Mouse (Mus musculus): ENCODE data around the gene Slc44a2. TPM values are rescaled to one million over a fixed set of nuclear protein-coding genes. Genes with fewer than 3 reads are reported as not detected.

Gene Slc44a2
- polyA plus RNA-seq, 1 experiment from 2014 or later: 137 TPM

DNA sequence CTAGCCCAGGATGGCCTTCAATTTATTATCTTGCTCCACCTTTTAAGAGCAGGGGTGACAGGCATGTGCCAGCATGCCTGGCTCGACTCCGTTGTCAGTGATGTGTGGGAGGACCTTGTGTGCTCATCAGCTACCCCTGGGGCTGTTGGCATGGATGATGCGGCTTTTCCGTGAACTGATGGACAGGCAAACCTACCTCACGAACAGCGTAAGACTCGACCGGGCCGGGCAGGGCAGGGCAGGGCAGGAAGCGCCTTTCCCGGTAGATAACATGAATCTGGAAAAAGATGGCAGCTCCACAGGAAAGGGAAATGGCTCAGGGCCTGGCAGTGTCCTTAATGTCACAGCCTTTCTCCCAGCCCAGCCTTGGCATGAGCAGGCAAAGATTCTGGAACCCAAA lies 3.8 kb downstream of the Slc44a2 start:
- peaks cover 22% of the 10 kb centered on the region for H3K4me1 ChIP-seq
- no peak overlapping the region for H3K4me3 ChIP-seq
- WGBS: 79% methylated on average over 11 of the region's 11 CpGs
- H3K9me3 ChIP-seq: no peaks in the 10 kb centered on the region
- H3K27me3 ChIP-seq: no peaks in the 10 kb centered on the region
- H3K36me3 ChIP-seq: peaks cover 4% of the 10 kb centered on the region; the same call in 1 of the 2 replicates
- H3K9ac ChIP-seq: no peak overlapping the region
- H3K27ac ChIP-seq: no peak overlapping the region
- H3K4me2 ChIP-seq: no peak overlapping the region
- no peak for ATAC-seq (ENCODE audit: insufficient number of reproducible peaks, low FRiP score, low TSS enrichment, low read depth)

DNA sequence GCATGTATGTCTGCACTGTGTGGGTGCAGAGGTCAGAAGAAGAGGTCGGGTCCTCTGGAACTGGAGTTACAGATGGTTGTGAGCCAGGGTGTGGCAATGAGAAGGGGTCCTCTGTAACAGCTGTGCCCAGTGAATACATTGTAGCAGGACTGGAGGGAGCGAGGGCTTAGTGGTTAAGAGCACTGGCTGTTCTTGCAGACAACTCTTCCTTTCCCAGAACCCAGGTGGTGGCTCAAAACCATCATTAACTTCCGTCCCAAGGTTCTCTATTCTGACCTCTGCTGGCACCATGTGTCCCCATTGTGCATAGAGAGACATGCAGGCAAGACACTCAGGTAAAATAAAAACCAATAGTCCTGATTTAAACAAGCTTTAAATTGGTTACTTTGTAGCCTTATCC lies 7.1 kb downstream of the Slc44a2 start:
- Histone ChIP-seq H3K4me3 (no peak overlapping the region), H3K4me1 (peaks cover 7% of the 10 kb centered on the region), H3K36me3 (peaks cover 4% of the 10 kb centered on the region; the same call in 1 of the 2 replicates), H3K4me2 (no peak overlapping the region), H3K27ac (no peak overlapping the region), H3K9ac (no peak overlapping the region), H3K27me3 (no peaks in the 10 kb centered on the region), H3K9me3 (no peaks in the 10 kb centered on the region)
- 60% methylated on average over 3 of the region's 3 CpGs for WGBS
- no peak for ATAC-seq (ENCODE audit: insufficient number of reproducible peaks, low FRiP score, low TSS enrichment, low read depth)

DNA sequence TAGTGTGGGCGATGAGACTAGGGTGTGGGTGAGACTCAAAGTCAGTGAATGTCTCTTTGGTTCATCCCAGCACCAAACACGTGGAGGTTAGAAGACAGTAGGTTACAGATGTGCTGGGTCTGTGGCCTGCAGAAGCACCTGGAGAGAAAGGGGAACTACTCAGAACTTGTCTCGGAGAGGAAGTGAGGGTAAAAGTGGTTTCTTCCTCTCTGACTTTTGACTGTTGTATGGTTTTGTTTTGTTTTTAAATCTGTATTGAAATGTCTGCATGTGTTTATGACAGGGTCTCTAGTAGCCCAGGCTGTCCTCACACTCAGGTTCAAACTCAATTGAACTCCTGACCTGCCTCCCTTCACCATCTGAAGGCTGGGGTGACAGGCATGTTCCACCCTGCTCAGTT lies 7.5 kb downstream of the Slc44a2 start:
- H3K27me3 ChIP-seq: no peaks in the 10 kb centered on the region
- ATAC-seq (ENCODE audit: insufficient number of reproducible peaks, low FRiP score, low TSS enrichment, low read depth): no peak
- H3K9ac ChIP-seq: no peak overlapping the region
- no peak overlapping the region for H3K27ac ChIP-seq
- H3K36me3 ChIP-seq: peaks cover 4% of the 10 kb centered on the region; the same call in 1 of the 2 replicates
- no peak overlapping the region for H3K4me3 ChIP-seq
- WGBS: 69% methylated on average over 3 of the region's 3 CpGs
- H3K4me2 ChIP-seq: no peak overlapping the region
- peaks cover 12% of the 10 kb centered on the region for H3K4me1 ChIP-seq
- H3K9me3 ChIP-seq: no peaks in the 10 kb centered on the region

DNA sequence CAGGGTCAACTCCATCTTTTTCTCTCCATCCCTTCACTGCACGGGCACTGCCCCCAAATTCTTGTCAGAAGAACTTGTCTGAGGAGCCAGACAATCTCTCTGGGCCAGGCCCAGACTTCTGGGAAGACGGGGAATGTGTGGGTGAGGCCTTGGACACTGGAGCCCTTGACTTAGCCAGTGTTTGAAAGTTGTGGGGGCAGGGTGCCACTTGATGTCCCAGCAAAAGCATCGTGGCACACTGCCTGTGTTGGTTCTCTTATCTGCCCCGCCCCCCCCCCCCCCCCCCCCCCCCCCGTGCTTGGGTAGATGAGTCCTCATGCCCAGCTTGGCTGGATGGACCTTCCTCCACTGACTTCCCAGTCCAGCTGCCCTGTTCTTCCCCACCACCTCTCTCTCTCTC lies 8.5 kb downstream of the Slc44a2 start:
- H3K4me1 ChIP-seq: peaks cover 12% of the 10 kb centered on the region
- no peaks in the 10 kb centered on the region for H3K27me3 ChIP-seq
- peaks cover 4% of the 10 kb centered on the region; the same call in 1 of the 2 replicates for H3K36me3 ChIP-seq
- H3K4me2 ChIP-seq: no peak overlapping the region
- no peak overlapping the region for H3K4me3 ChIP-seq
- no peak overlapping the region for H3K9ac ChIP-seq
- WGBS: 62% methylated on average over 3 of the region's 5 CpGs
- ATAC-seq (ENCODE audit: insufficient number of reproducible peaks, low FRiP score, low TSS enrichment, low read depth): no peak
- no peak overlapping the region for H3K27ac ChIP-seq
- H3K9me3 ChIP-seq: no peaks in the 10 kb centered on the region

DNA sequence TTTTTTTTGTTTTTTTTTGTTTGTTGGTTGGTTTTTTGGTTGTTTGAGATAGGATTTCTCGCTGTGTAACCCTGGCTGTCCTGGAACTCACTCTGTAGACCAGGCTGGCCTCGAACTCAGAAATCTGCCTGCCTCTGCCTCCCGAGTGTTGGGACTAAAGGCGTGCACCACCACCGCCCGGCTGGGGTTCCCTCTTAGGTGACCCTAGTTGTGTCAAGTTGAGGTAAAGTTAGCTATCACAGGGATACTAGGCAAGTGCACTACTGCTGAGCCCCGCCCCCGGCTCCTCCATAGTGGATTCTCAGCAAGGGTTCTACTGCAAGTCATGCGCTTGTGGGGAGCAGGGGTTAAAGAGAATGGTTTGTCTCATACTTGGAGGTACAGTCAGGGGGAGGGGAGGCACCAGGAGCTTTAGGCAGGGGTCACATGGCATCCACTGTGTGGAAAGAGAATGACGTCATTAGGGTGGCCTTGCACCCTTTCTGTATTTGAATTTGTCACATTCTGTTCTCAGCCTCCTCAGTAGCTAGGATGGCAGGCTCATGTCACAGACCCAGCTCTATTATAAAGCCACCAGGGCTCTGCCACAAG lies 9.3 kb downstream of the Slc44a2 start:
- H3K9me3 ChIP-seq: no peaks in the 10 kb centered on the region
- no peak for ATAC-seq (ENCODE audit: insufficient number of reproducible peaks, low FRiP score, low TSS enrichment, low read depth)
- H3K27me3 ChIP-seq: no peaks in the 10 kb centered on the region
- H3K4me3 ChIP-seq: no peak overlapping the region
- 92% methylated on average over 10 of the region's 10 CpGs for WGBS
- H3K4me2 ChIP-seq: no peak overlapping the region
- no peak overlapping the region for H3K9ac ChIP-seq
- H3K36me3 ChIP-seq: peaks cover 4% of the 10 kb centered on the region; the same call in 1 of the 2 replicates
- peaks cover 10% of the 10 kb centered on the region for H3K4me1 ChIP-seq
- no peak overlapping the region for H3K27ac ChIP-seq

DNA sequence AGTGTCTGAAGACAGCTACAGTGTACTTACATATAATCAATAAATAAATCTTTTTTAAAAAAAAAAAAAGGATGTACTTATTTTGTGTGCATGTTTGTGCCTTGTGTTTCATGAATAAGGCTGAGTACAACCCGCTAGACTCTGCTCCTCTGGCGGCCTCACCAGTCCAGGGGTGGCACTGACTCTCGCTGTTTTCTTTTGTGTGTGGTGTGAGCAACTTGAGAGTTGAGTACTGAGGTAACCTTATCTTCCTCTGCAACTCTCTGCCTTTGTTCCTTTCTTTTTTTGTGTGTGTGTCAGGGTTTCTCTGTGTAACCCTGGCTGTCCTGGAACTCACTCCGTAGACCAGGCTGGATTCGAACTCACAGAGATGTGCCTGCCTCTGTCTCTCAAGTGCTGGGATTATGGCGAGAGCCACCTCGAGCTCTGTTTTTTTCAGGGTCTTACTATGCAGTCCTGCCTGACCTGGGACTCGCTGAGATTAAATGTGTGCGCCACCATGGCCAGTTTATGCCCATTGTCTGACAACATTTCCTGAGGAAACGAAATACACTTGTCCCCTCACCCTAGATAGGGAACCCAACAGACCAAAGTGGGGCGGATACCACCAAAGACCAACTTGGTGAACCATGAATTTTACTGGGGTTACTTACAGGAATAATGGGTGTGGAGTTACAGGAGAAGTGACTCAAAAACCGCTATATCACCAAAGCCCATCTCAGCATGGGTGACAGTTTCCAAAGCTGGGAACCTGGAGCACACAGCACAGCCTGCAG lies 11.1 kb downstream of the Slc44a2 start:
- H3K9ac ChIP-seq: no peak overlapping the region
- no peaks in the 10 kb centered on the region for H3K9me3 ChIP-seq
- peaks cover 10% of the 10 kb centered on the region for H3K4me1 ChIP-seq
- H3K36me3 ChIP-seq: peaks cover 1% of the 10 kb centered on the region; the same call in 1 of the 2 replicates
- no peak overlapping the region for H3K27ac ChIP-seq
- H3K4me3 ChIP-seq: no peak overlapping the region
- ATAC-seq (ENCODE audit: insufficient number of reproducible peaks, low FRiP score, low TSS enrichment, low read depth): no peak
- no peak overlapping the region for H3K4me2 ChIP-seq
- WGBS: 90% methylated on average over 12 of the region's 12 CpGs
- H3K27me3 ChIP-seq: no peaks in the 10 kb centered on the region

DNA sequence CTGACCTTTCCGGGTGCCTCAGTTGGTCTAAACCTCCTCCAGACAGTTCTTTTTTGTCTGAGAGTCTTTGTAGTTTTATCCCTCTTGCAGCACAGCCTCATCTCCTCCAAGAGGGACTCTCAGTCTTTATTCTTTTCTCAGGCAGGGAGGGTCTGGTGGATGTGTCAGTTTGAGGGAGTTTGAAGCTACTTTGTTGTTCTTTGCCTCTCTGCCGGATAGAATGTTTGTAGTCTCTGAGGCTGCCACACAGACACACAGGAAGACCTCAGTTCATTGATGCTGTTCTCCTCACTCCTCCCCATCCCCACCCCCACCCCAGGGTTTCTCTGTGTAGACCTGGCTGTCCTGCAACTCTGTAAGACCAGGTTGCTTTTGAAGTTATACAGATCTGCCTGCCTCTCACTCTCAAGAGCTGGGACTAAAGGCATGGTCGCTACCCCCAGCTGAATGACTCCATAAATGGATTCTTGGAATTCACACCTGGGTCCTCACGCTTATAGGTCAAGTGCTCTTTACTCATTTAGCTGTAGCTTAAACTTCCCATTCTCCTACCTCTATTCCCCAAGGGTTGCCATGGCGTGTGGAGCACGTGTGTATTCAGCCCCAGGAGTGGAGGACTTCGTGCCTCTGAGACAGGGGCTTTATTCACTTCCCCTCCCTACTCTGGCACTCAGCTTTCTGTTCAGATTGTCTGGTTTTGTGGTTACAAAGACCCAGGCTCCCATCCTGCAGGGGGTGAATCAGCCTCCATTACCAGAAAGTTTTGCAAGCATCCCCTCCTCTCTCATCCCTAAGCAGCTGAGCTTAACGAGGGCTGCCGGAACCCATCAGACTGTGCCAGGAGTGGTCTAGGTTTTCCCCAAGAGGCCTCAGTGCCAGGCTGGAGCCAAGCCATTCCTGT lies 11.9 kb downstream of the Slc44a2 start:
- Histone ChIP-seq H3K4me1 (peaks cover 11% of the 10 kb centered on the region), H3K4me3 (no peak overlapping the region), H3K27me3 (no peaks in the 10 kb centered on the region), H3K4me2 (no peak overlapping the region), H3K27ac (0 out of 2 replicates have a peak overlapping the region, but pooled peaks have one; percentile 9), H3K36me3 (no peaks in the 10 kb centered on the region), H3K9ac (no peak overlapping the region), H3K9me3 (no peaks in the 10 kb centered on the region)
- ATAC-seq (ENCODE audit: insufficient number of reproducible peaks, low FRiP score, low TSS enrichment, low read depth): no peak
- WGBS: 27% methylated on average over 9 of the region's 9 CpGs

DNA sequence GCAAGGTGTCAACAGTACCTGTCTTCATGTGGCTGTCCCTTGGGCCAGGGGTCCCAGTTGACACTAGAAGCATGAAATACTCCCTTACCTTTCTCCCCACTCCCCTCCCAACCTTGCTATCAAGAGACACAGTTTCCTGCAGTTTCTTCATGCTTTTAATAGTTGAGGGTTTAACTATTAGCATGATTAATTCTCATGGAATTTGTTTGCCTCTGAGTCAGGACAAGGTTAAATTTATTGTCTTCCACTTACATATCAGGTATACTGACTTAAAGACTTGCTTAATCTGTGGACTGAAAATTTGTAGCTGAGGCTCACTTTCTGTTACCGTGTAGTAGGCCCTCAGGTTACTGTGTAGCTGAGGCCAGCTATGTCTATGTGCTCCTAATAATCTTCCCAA lies 13.0 kb downstream of the Slc44a2 start:
- Histone ChIP-seq H3K27me3 (no peaks in the 10 kb centered on the region), H3K4me2 (no peak overlapping the region), H3K9me3 (no peaks in the 10 kb centered on the region), H3K36me3 (no peaks in the 10 kb centered on the region), H3K27ac (no peak overlapping the region), H3K4me3 (no peak overlapping the region), H3K4me1 (peaks cover 16% of the 10 kb centered on the region), H3K9ac (no peak overlapping the region)
- WGBS: 82% methylated on average over 1 of the region's 1 CpGs
- ATAC-seq (ENCODE audit: insufficient number of reproducible peaks, low FRiP score, low TSS enrichment, low read depth): no peak

DNA sequence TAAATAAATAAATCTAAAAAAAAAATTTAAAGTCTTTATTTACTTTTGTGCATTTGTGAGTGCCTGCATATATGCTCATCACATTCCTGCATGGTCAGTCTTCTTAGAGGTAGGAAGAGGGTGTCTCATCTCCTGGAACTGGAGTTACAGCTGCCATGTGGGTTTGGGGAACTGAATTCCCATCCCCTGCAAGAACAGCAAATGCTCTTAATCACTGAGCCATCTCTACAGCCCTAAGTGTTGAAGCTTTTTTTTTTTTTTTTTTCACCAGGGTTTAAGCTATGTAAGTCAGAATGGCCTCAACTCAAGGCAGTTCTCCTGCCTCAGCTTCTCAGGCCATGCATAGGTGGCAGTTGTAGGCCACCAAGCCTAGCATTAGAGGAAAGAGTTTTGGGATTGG lies 14.2 kb downstream of the Slc44a2 start:
- Histone ChIP-seq H3K9ac (no peak overlapping the region), H3K4me3 (no peak overlapping the region), H3K4me1 (peaks cover 16% of the 10 kb centered on the region), H3K27me3 (no peaks in the 10 kb centered on the region), H3K4me2 (no peak overlapping the region), H3K36me3 (no peaks in the 10 kb centered on the region), H3K27ac (no peak overlapping the region), H3K9me3 (no peaks in the 10 kb centered on the region)
- no peak for ATAC-seq (ENCODE audit: insufficient number of reproducible peaks, low FRiP score, low TSS enrichment, low read depth)

DNA sequence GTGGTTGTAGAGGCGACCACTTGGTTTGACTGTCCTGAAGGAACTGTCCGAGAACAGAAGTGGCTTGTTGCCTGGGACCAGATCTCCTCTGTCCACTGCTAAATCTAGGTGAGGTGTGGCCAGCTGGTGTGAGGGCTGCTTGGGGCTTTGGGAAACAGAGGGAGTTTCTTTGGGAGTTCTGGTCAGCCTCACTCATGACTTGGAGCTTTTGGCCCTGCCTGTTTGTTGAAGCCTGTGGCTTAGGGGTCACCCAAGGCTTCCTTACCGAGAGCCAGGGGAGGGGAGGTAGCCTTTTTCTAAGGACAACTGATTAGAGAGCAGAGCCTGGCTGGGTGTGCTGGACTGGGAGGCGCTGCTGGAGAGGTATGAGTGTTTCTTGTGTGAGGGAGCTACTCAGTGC lies 14.9 kb downstream of the Slc44a2 start:
- no peaks in the 10 kb centered on the region for H3K9me3 ChIP-seq
- H3K36me3 ChIP-seq: peaks cover 3% of the 10 kb centered on the region
- H3K4me1 ChIP-seq: peaks cover 16% of the 10 kb centered on the region
- no peak overlapping the region for H3K9ac ChIP-seq
- 84% methylated on average over 4 of the region's 4 CpGs for WGBS
- H3K4me3 ChIP-seq: no peak overlapping the region
- no peak overlapping the region for H3K27ac ChIP-seq
- no peak for ATAC-seq (ENCODE audit: insufficient number of reproducible peaks, low FRiP score, low TSS enrichment, low read depth)
- no peaks in the 10 kb centered on the region for H3K27me3 ChIP-seq
- H3K4me2 ChIP-seq: no peak overlapping the region

DNA sequence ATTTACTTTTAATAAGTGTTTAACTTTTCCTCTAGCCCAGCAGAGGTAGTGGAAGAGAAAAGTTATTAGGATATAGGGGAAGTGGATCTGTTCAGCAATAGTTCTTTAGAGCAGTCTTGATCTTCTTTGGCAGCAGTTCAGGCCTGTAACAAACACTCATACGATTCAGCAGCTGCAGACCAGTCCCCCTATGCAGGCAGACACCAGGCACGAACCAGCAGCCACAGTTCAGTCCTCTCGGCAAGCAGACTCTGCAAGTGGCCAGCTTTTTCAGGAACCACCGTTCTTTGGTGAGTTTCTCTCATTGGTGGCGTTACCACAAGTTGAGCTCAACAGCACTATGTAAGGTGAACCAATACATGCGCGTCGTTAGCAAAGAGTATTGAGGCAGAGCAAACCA lies 16.0 kb downstream of the Slc44a2 start:
- no peaks in the 10 kb centered on the region for H3K9me3 ChIP-seq
- H3K4me1 ChIP-seq: peaks cover 16% of the 10 kb centered on the region
- H3K4me3 ChIP-seq: no peak overlapping the region
- H3K9ac ChIP-seq: no peak overlapping the region
- ATAC-seq (ENCODE audit: insufficient number of reproducible peaks, low FRiP score, low TSS enrichment, low read depth): no peak
- H3K4me2 ChIP-seq: no peak overlapping the region
- H3K27me3 ChIP-seq: no peaks in the 10 kb centered on the region
- no peak overlapping the region for H3K27ac ChIP-seq
- H3K36me3 ChIP-seq: peaks cover 11% of the 10 kb centered on the region
- 80% methylated on average over 8 of the region's 8 CpGs for WGBS

Data from limb, embryonic 15.5 days (tissue).